Mouse (Mus musculus) spleen, postnatal 36 days (tissue): Measurements from ENCODE around the gene Slc8a2.

ENCODE experiments used
- DNase-seq, 2 experiments: peaks; one replicate each; pipeline ENCODE4 v3.0.0; 2022; ENCODE audit warnings: low spot score in 2 of 2, mixed read lengths in 1 of 2

The Slc8a2 gene

GRCm38 (mm10) chr7:16172141-16172581 is 42.5 kb downstream of the Slc8a2 start:
- no peak for DNase-seq

- DNase-seq = no peak
These were observed 43.0 kb downstream of the Slc8a2 start for GRCm38 (mm10) chr7:16172586-16173140.

- no peak for DNase-seq
These were observed 43.5 kb downstream of the Slc8a2 start for GRCm38 (mm10) chr7:16173146-16173545.

- peak; percentile 23 to 32 for DNase-seq
These were observed 45.2 kb downstream of the Slc8a2 start, which contains the start of gene Meis3 for GRCm38 (mm10) chr7:16174597-16175541. Gene Meis3, plus strand, starts transcription at chr7:16175090.

- DNase-seq = no peak
These were observed 45.9 kb downstream of the Slc8a2 start for GRCm38 (mm10) chr7:16175542-16175931.

- no peak for DNase-seq
These were observed 48.5 kb downstream of the Slc8a2 start for GRCm38 (mm10) chr7:16178114-16178513.

- no peak for DNase-seq
These were observed 54.0 kb downstream of the Slc8a2 start for GRCm38 (mm10) chr7:16183663-16184062.

GRCm38 (mm10) chr7:16187494-16187893 is 57.9 kb downstream of the Slc8a2 start:
- no peak for DNase-seq

- DNase-seq = peak; percentile 49 to 70
These were observed 62.7 kb downstream of the Slc8a2 start for GRCm38 (mm10) chr7:16192315-16192714.

GRCm38 (mm10) chr7:16193702-16194101 is 64.1 kb downstream of the Slc8a2 start:
- peak; percentile 40 to 56 for DNase-seq

- DNase-seq = no peak
These were observed 67.0 kb downstream of the Slc8a2 start for GRCm38 (mm10) chr7:16196616-16197015.

- peak; percentile 77 for DNase-seq
These were observed 67.5 kb downstream of the Slc8a2 start for GRCm38 (mm10) chr7:16197166-16197565.

- DNase-seq = no peak
These were observed 68.9 kb downstream of the Slc8a2 start for GRCm38 (mm10) chr7:16198540-16198939.

- no peak for DNase-seq
These were observed 71.5 kb downstream of the Slc8a2 start for GRCm38 (mm10) chr7:16201136-16201535.

GRCm38 (mm10) chr7:16202756-16203504 is 73.3 kb downstream of the Slc8a2 start:
- no peak for DNase-seq

- DNase-seq = no peak
These were observed 73.9 kb downstream of the Slc8a2 start for GRCm38 (mm10) chr7:16203505-16203903.

- no peak for DNase-seq
These were observed 75.2 kb downstream of the Slc8a2 start for GRCm38 (mm10) chr7:16204791-16205190.

GRCm38 (mm10) chr7:16207076-16207475 is 77.5 kb downstream of the Slc8a2 start:
- DNase-seq = no peak

- peak; percentile 26 to 34 for DNase-seq
These were observed 77.9 kb downstream of the Slc8a2 start for GRCm38 (mm10) chr7:16207496-16207895.

- DNase-seq = no peak
These were observed 79.4 kb downstream of the Slc8a2 start for GRCm38 (mm10) chr7:16208781-16209665.
